Mouse (Mus musculus) lung, postnatal 0 days (tissue): ENCODE measurements at regions not wholly inside any gene's neighbourhood (a gene's known extent, or its start where the extent isn't known, plus 50 kb on each side); places are given as distances from the start of the nearest gene placed in this dataset.

Experiments
- CTCF ChIP-seq: IDR thresholded peaks from 2 replicates; pipeline ENCODE4 v1.5.1; 2016; ENCODE audit warnings: antibody characterized with exemption, mild to moderate bottlenecking
- EP300 ChIP-seq: IDR thresholded peaks from 2 replicates; pipeline ENCODE4 v1.6.1; 2016; ENCODE audit warnings: antibody characterized with exemption, mild to moderate bottlenecking, control low read depth

DNA sequence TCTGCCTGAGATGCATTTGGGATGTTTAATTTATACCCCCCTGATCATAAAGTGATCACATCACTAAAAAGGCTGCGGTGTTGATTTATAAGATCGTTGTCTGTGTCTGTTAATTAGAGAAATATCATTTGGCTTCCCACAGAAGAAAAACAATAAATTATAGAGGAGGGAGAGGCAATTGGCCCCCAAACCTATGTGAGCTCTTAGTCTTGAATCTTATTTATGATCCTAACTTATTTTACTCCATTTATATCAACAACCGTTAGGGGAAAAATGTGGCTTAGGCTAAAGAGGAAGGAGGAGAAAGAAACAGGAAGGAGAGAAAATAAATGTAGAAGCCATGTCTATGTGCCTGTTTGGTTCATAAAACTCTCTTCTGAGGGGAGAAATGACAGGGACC lies 609.5 kb downstream of the Tox3 start:
- TF ChIP-seq CTCF (no peak), EP300 (no peak)
